Mouse (Mus musculus): Measurements from ENCODE around the gene B430306N03Rik.

DNA sequence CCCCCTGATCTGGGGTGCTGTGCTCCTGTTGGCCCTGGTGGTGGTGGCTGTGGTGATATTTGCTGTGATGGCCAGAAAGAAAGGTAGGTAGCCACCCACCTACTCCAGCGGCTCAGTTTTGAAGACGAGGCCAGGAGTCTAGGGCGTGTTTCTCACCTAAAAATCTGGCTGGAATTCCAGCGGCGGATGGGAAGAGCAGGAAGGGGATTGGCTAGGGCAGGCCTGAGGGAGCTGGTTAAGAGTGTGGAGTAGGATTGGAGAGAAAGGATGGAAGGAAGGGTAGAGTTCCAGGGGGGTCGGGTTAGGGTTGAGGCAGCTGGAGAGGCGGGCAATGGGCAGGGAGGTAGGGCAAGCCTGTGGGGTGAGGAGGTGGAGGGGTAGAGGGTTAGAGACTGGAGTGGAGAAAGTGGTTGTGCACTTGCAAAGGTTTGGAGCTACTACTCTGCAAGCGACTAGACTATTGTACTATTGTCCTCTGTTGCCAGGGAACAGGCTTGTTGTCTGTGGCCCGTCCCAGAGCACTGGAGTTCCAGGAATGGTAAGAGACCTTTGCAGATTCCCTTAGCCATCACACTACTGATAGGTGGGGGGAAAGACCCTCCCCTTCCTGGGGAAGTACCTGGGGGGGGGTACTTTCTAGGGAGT lies 49.7 kb downstream of the B430306N03Rik start:
- TF ChIP-seq POLR2A (IDR thresholded peaks at IDR 0.05; ENCODE audit: control insufficient read depth, extremely low read depth, insufficient read depth, low read length, poor library complexity): no peak
- no peak for TF ChIP-seq CTCF (IDR thresholded peaks at IDR 0.05; ENCODE audit: borderline replicate concordance, control insufficient read depth, extremely low read depth, insufficient read depth, low read length, poor library complexity)

Data from thymus, adult 2 months (tissue).